Mouse (Mus musculus) heart, adult 2 months (tissue): Measurements from ENCODE around the gene Thap3. TPM values are rescaled to one million over a fixed set of nuclear protein-coding genes. Genes with fewer than 3 reads are reported as not detected.

Experiments
- DNase-seq, 2 experiments: peaks; one replicate each; pipeline ENCODE4 v3.0.0; 2021
- H3K27ac ChIP-seq: fragments of 200-600 bp; 2 replicates; pipeline ENCODE4 v1.8.1; 2022
- H3K27me3 ChIP-seq: fragments of 200-500 bp; 2 replicates; pipeline ENCODE4 v1.6.1; 2012; ENCODE audit warnings: mild to moderate bottlenecking, low read length, inconsistent platforms, mixed read lengths; ENCODE audit not compliant: control insufficient read depth, insufficient read depth
- H3K36me3 ChIP-seq: fragments of 200-500 bp; 2 replicates; pipeline ENCODE4 v1.6.1; 2012; ENCODE audit warnings: low read length, inconsistent platforms; ENCODE audit not compliant: control insufficient read depth, insufficient read depth
- H3K4me1 ChIP-seq: fragments of 200-500 bp; 2 replicates; pipeline ENCODE4 v1.6.1; 2011; ENCODE audit warnings: low read length; ENCODE audit not compliant: control insufficient read depth, insufficient read depth
- H3K4me3 ChIP-seq: fragments of 200-600 bp; 2 replicates; pipeline ENCODE4 v1.8.1; 2022
- H3K79me2 ChIP-seq: fragments of 200-500 bp; replicated peaks from 2 replicates; pipeline ENCODE4 v1.6.1; 2012; ENCODE audit warnings: mild to moderate bottlenecking, inconsistent platforms, low read length, moderate library complexity, mixed read lengths; ENCODE audit not compliant: control insufficient read depth, insufficient read depth
- H3K9ac ChIP-seq: fragments of 200-500 bp; 2 replicates; pipeline ENCODE4 v1.6.1; 2012; ENCODE audit warnings: low read depth, mild to moderate bottlenecking, control low read depth, inconsistent platforms, low read length, mixed read lengths
- CTCF ChIP-seq: fragments of 200-600 bp; IDR thresholded peaks from 2 replicates; pipeline ENCODE4 v1.8.1; 2022; ENCODE audit warnings: antibody characterized with exemption, mild to moderate bottlenecking, moderate library complexity
- EP300 ChIP-seq: fragments of 200-500 bp; IDR thresholded peaks from 2 replicates; pipeline ENCODE4 v1.6.1; 2011; ENCODE audit warnings: low read depth, low read length, control low read depth; ENCODE audit not compliant: insufficient read depth
- POLR2A ChIP-seq: fragments of 200-500 bp; IDR thresholded peaks from 2 replicates; pipeline ENCODE4 v1.6.1; 2011; ENCODE audit warnings: mild to moderate bottlenecking, low read depth, low read length, control low read depth; ENCODE audit not compliant: insufficient read depth
- WGBS: fragments of 180-500 bp; shearing (Covaris S2); methylation state at CpG from one replicate; pipeline ENCODE4 v1.1.7; 2018; 5-methylcytosine and 5-hydroxymethylcytosine counted together
- intact Hi-C: fragments of 180-260 bp; cut with DNase I; formaldehyde crosslinking; loops from one replicate; pipeline ENCODE4 v1.15.1; 2025
- polyA plus RNA-seq: library from polyadenylated mRNA; depleted of rRNA; stranded (reverse); fragments of >200 nt; gene quantifications from 2 replicates; pipeline ENCODE4 v1.2.3, GENCODE M21; 2012
- total RNA-seq, 2 experiments: library from RNA; stranded (reverse); gene quantifications; 2 replicates each; pipeline ENCODE4 v1.2.3; 2021

Gene Thap3
- total and polyA plus RNA-seq, 3 experiments = 12.0 to 27.6 (median 13.5) TPM

GRCm38 (mm10) chr4:151985886-151986285 lies 2.9 kb downstream of the Thap3 start:
- Histone ChIP-seq H3K79me2 (no peaks in the 10 kb centered on the region), H3K27ac (no peak overlapping the region), H3K27me3 (no peaks in the 10 kb centered on the region), H3K9ac (no peak overlapping the region), H3K4me1 (peaks cover 8% of the 10 kb centered on the region), H3K36me3 (no peaks in the 10 kb centered on the region), H3K4me3 (no peak overlapping the region)
- TF ChIP-seq CTCF (no peak), POLR2A (no peak), EP300 (no peak)
- intact Hi-C loops = no loop called here
- DNase-seq = no peak
- WGBS = 52% methylated on average over 10 of the region's 10 CpGs

- no peak overlapping the region for H3K27ac ChIP-seq
- no peaks in the 10 kb centered on the region for H3K36me3 ChIP-seq
- H3K4me1 ChIP-seq = peaks cover 8% of the 10 kb centered on the region
- no peaks in the 10 kb centered on the region for H3K27me3 ChIP-seq
- no peak overlapping the region for H3K9ac ChIP-seq
- peak in 1 of 2 experiments; percentile 21 for DNase-seq
- H3K4me3 ChIP-seq = no peak overlapping the region
- intact Hi-C loops = loop anchor here (2.0 kb wide), 1 partner anchor 19 kb away; no protein-coding TSS in a partner anchor
- TF ChIP-seq POLR2A = no peak
- TF ChIP-seq CTCF = no peak
- TF ChIP-seq EP300 = no peak
- 51% methylated on average over 8 of the region's 9 CpGs for WGBS
- H3K79me2 ChIP-seq = no peaks in the 10 kb centered on the region
Measured at GRCm38 (mm10) chr4:151983560-151983959, 5.2 kb downstream of the Thap3 start.

GRCm38 (mm10) chr4:151983043-151983442 lies 5.8 kb downstream of the Thap3 start:
- H3K27me3 ChIP-seq = no peaks in the 10 kb centered on the region
- 72% methylated on average over 17 of the region's 17 CpGs for WGBS
- H3K4me3 ChIP-seq = no peak overlapping the region
- no peak overlapping the region for H3K9ac ChIP-seq
- no peak for TF ChIP-seq POLR2A
- no peak for TF ChIP-seq EP300
- no peak for TF ChIP-seq CTCF
- H3K4me1 ChIP-seq = peaks cover 8% of the 10 kb centered on the region
- H3K36me3 ChIP-seq = no peaks in the 10 kb centered on the region
- DNase-seq = no peak
- H3K27ac ChIP-seq = no peak overlapping the region
- intact Hi-C loops = loop anchor here (2.0 kb wide), 1 partner anchor 20 kb away; no protein-coding TSS in a partner anchor
- no peaks in the 10 kb centered on the region for H3K79me2 ChIP-seq

GRCm38 (mm10) chr4:151981363-151981762 lies 7.4 kb downstream of the Thap3 start:
- H3K79me2 ChIP-seq = no peaks in the 10 kb centered on the region
- no peaks in the 10 kb centered on the region for H3K36me3 ChIP-seq
- no peak overlapping the region for H3K9ac ChIP-seq
- H3K27me3 ChIP-seq = no peaks in the 10 kb centered on the region
- DNase-seq = peak; percentile 79 to 88
- 12% methylated on average over 5 of the region's 5 CpGs for WGBS
- intact Hi-C loops = loop anchor here (2.0 kb wide), 3 partner anchors 45 to 113 kb away; partner anchors contain the start of genes Nol9, Tas1r1 and Zbtb48
- no peaks in the 10 kb centered on the region for H3K4me1 ChIP-seq
- TF ChIP-seq EP300 (peak; percentile 89; the same call in 1 of the 2 replicates), CTCF (no peak), POLR2A (peak; percentile 40; the same call in 1 of the 2 replicates)
- H3K27ac ChIP-seq = no peak overlapping the region
- no peak overlapping the region for H3K4me3 ChIP-seq

GRCm38 (mm10) chr4:151980699-151981098 lies 8.1 kb downstream of the Thap3 start:
- DNase-seq = no peak
- intact Hi-C loops = loop anchor here (2.0 kb wide), 3 partner anchors 46 to 114 kb away; partner anchors contain the start of genes Nol9, Tas1r1 and Zbtb48
- WGBS = 72% methylated on average over 8 of the region's 8 CpGs

GRCm38 (mm10) chr4:151977748-151978147 lies 11.0 kb downstream of the Thap3 start:
- Histone ChIP-seq H3K27me3 (no peaks in the 10 kb centered on the region), H3K79me2 (no peaks in the 10 kb centered on the region), H3K4me3 (no peak overlapping the region), H3K9ac (no peak overlapping the region), H3K36me3 (no peaks in the 10 kb centered on the region), H3K27ac (no peak overlapping the region), H3K4me1 (no peaks in the 10 kb centered on the region)
- peak; percentile 79 to 90 for DNase-seq
- 34% methylated on average over 10 of the region's 10 CpGs for WGBS
- intact Hi-C loops = no loop called here
- TF ChIP-seq POLR2A (no peak), CTCF (peak; percentile 98)

More at GRCm38 (mm10) chr4:151980699-151981098, 8.1 kb downstream of the Thap3 start:
- H3K27me3 ChIP-seq = no peaks in the 10 kb centered on the region
- H3K9ac ChIP-seq = no peak overlapping the region
- no peaks in the 10 kb centered on the region for H3K79me2 ChIP-seq
- H3K4me1 ChIP-seq = no peaks in the 10 kb centered on the region
- no peak overlapping the region for H3K4me3 ChIP-seq
- H3K36me3 ChIP-seq = no peaks in the 10 kb centered on the region
- H3K27ac ChIP-seq = no peak overlapping the region
- TF ChIP-seq EP300 (no peak), CTCF (peak; percentile 58)
